Mouse (Mus musculus) olfactory bulb, adult 2 months (tissue): ENCODE measurements at regions not wholly inside any gene's neighbourhood (a gene's known extent, or its start where the extent isn't known, plus 50 kb on each side); places are given as distances from the start of the nearest gene placed in this dataset.

Source experiments
- CTCF ChIP-seq: fragments of 200-500 bp; IDR thresholded peaks from 2 replicates; pipeline ENCODE4 v1.5.1; 2012; ENCODE audit warnings: low read depth, mild to moderate bottlenecking, low read length, moderate library complexity; ENCODE audit not compliant: insufficient read depth
- POLR2A ChIP-seq: fragments of 200-500 bp; IDR thresholded peaks from 2 replicates; pipeline ENCODE4 v1.6.1; 2012; ENCODE audit warnings: mild to moderate bottlenecking, low read depth, low read length, moderate library complexity; ENCODE audit not compliant: insufficient read depth

GRCm38 (mm10) chr8:49108665-49109064 lies 264.9 kb upstream of the Tenm3 start:
- no peak for TF ChIP-seq CTCF
- no peak for TF ChIP-seq POLR2A
